Mouse (Mus musculus): ENCODE measurements around the gene Asah2. TPM values are rescaled to one million over a fixed set of nuclear protein-coding genes. Genes with fewer than 3 reads are reported as not detected.

Asah2 gene
- polyA plus RNA-seq, 1 experiment from 2014 or later: 0.79 TPM

- 77% methylated on average over 3 of the region's 3 CpGs for WGBS
These were observed 82.6 kb downstream of the Asah2 start for GRCm38 (mm10) chr19:32025443-32025842.

GRCm38 (mm10) chr19:32019722-32020121, 88.3 kb downstream of the Asah2 start:
- Histone ChIP-seq H3K9me3 (no peaks in the 10 kb centered on the region), H3K27me3 (no peaks in the 10 kb centered on the region), H3K9ac (no peak overlapping the region), H3K4me1 (replicated peaks) (peaks cover 4% of the 10 kb centered on the region), H3K27ac (no peak overlapping the region), H3K4me2 (no peak overlapping the region), H3K4me3 (no peak overlapping the region), H3K36me3 (no peaks in the 10 kb centered on the region)
- WGBS: 34% methylated on average over 8 of the region's 8 CpGs
- no peak for ATAC-seq (ENCODE audit: low FRiP score)

More at GRCm38 (mm10) chr19:32025443-32025842, 82.6 kb downstream of the Asah2 start:
- Histone ChIP-seq H3K4me3 (no peak overlapping the region), H3K4me1 (replicated peaks) (no peaks in the 10 kb centered on the region), H3K4me2 (no peak overlapping the region), H3K27ac (no peak overlapping the region), H3K9ac (no peak overlapping the region), H3K36me3 (no peaks in the 10 kb centered on the region), H3K9me3 (no peaks in the 10 kb centered on the region), H3K27me3 (no peaks in the 10 kb centered on the region)
- peak; percentile 54; the same call in 1 of the 2 replicates for ATAC-seq (ENCODE audit: low FRiP score)

GRCm38 (mm10) chr19:32018585-32018984, 89.4 kb downstream of the Asah2 start:
- H3K27ac ChIP-seq: no peak overlapping the region
- WGBS: 64% methylated on average over 7 of the region's 7 CpGs
- H3K27me3 ChIP-seq: no peaks in the 10 kb centered on the region
- H3K9ac ChIP-seq: no peak overlapping the region
- H3K36me3 ChIP-seq: no peaks in the 10 kb centered on the region
- H3K4me3 ChIP-seq: no peak overlapping the region
- H3K4me1 ChIP-seq (replicated peaks): peaks cover 4% of the 10 kb centered on the region
- no peak for ATAC-seq (ENCODE audit: low FRiP score)
- no peaks in the 10 kb centered on the region for H3K9me3 ChIP-seq
- no peak overlapping the region for H3K4me2 ChIP-seq

- Histone ChIP-seq H3K27ac (no peak overlapping the region), H3K9ac (no peak overlapping the region), H3K27me3 (no peaks in the 10 kb centered on the region), H3K9me3 (no peaks in the 10 kb centered on the region), H3K4me1 (replicated peaks) (peaks cover 4% of the 10 kb centered on the region), H3K4me3 (no peak overlapping the region), H3K36me3 (no peaks in the 10 kb centered on the region), H3K4me2 (no peak overlapping the region)
- 91% methylated on average over 5 of the region's 5 CpGs for WGBS
- no peak for ATAC-seq (ENCODE audit: low FRiP score)
These were observed 90.0 kb downstream of the Asah2 start for GRCm38 (mm10) chr19:32018053-32018452.

- ATAC-seq (ENCODE audit: low FRiP score): no peak
- Histone ChIP-seq H3K4me1 (replicated peaks) (no peaks in the 10 kb centered on the region), H3K4me2 (no peak overlapping the region), H3K4me3 (no peak overlapping the region), H3K36me3 (no peaks in the 10 kb centered on the region), H3K27ac (no peak overlapping the region), H3K27me3 (no peaks in the 10 kb centered on the region), H3K9me3 (no peaks in the 10 kb centered on the region), H3K9ac (no peak overlapping the region)
- WGBS: 60% methylated on average over 5 of the region's 5 CpGs
These were observed 105.4 kb downstream of the Asah2 start for GRCm38 (mm10) chr19:32002623-32003022.

GRCm38 (mm10) chr19:31996916-31997315, 111.1 kb downstream of the Asah2 start:
- H3K36me3 ChIP-seq: no peaks in the 10 kb centered on the region
- WGBS: 94% methylated on average over 3 of the region's 3 CpGs
- H3K27me3 ChIP-seq: no peaks in the 10 kb centered on the region
- no peak for ATAC-seq (ENCODE audit: low FRiP score)
- no peaks in the 10 kb centered on the region for H3K4me1 ChIP-seq (replicated peaks)
- H3K9ac ChIP-seq: no peak overlapping the region
- H3K4me3 ChIP-seq: no peak overlapping the region
- no peak overlapping the region for H3K4me2 ChIP-seq
- no peak overlapping the region for H3K27ac ChIP-seq
- no peaks in the 10 kb centered on the region for H3K9me3 ChIP-seq

- no peak overlapping the region for H3K4me3 ChIP-seq
- no peaks in the 10 kb centered on the region for H3K36me3 ChIP-seq
- no peaks in the 10 kb centered on the region for H3K4me1 ChIP-seq (replicated peaks)
- 91% methylated on average over 6 of the region's 6 CpGs for WGBS
- H3K27me3 ChIP-seq: no peaks in the 10 kb centered on the region
- H3K4me2 ChIP-seq: no peak overlapping the region
- no peaks in the 10 kb centered on the region for H3K9me3 ChIP-seq
- H3K27ac ChIP-seq: no peak overlapping the region
- ATAC-seq (ENCODE audit: low FRiP score): no peak
- no peak overlapping the region for H3K9ac ChIP-seq
These were observed 117.0 kb downstream of the Asah2 start for GRCm38 (mm10) chr19:31991057-31991456.

- Histone ChIP-seq H3K9ac (no peak overlapping the region), H3K4me1 (replicated peaks) (no peaks in the 10 kb centered on the region), H3K27ac (no peak overlapping the region), H3K4me3 (no peak overlapping the region), H3K27me3 (peaks cover 4% of the 10 kb centered on the region; the same call in 1 of the 2 replicates), H3K36me3 (no peaks in the 10 kb centered on the region), H3K4me2 (no peak overlapping the region), H3K9me3 (no peaks in the 10 kb centered on the region)
- 70% methylated on average over 2 of the region's 2 CpGs for WGBS
- ATAC-seq (ENCODE audit: low FRiP score): no peak
These were observed 132.1 kb downstream of the Asah2 start for GRCm38 (mm10) chr19:31975882-31976281.

GRCm38 (mm10) chr19:31971998-31972397, 136.0 kb downstream of the Asah2 start:
- H3K4me2 ChIP-seq: no peak overlapping the region
- peak; percentile 89 for ATAC-seq (ENCODE audit: low FRiP score)

GRCm38 (mm10) chr19:31971405-31971804, 136.6 kb downstream of the Asah2 start:
- ATAC-seq (ENCODE audit: low FRiP score): no peak
- WGBS: 66% methylated on average over 3 of the region's 3 CpGs

More at GRCm38 (mm10) chr19:31971998-31972397, 136.0 kb downstream of the Asah2 start:
- Histone ChIP-seq H3K4me3 (no peak overlapping the region), H3K4me1 (replicated peaks) (no peaks in the 10 kb centered on the region), H3K9ac (no peak overlapping the region), H3K27ac (no peak overlapping the region), H3K9me3 (no peaks in the 10 kb centered on the region), H3K36me3 (no peaks in the 10 kb centered on the region), H3K27me3 (peaks cover 4% of the 10 kb centered on the region; the same call in 1 of the 2 replicates)
- WGBS: 9% methylated on average over 6 of the region's 6 CpGs

GRCm38 (mm10) chr19:31967933-31968532, 140.0 kb downstream of the Asah2 start:
- WGBS: 71% methylated on average over 5 of the region's 5 CpGs
- Histone ChIP-seq H3K27me3 (peaks cover 4% of the 10 kb centered on the region; the same call in 1 of the 2 replicates), H3K27ac (no peak overlapping the region), H3K9me3 (no peaks in the 10 kb centered on the region), H3K4me2 (no peak overlapping the region), H3K4me3 (no peak overlapping the region), H3K36me3 (no peaks in the 10 kb centered on the region), H3K4me1 (replicated peaks) (no peaks in the 10 kb centered on the region), H3K9ac (no peak overlapping the region)
- ATAC-seq (ENCODE audit: low FRiP score): no peak

More at GRCm38 (mm10) chr19:31971405-31971804, 136.6 kb downstream of the Asah2 start:
- Histone ChIP-seq H3K4me2 (no peak overlapping the region), H3K9me3 (no peaks in the 10 kb centered on the region), H3K4me1 (replicated peaks) (no peaks in the 10 kb centered on the region), H3K9ac (no peak overlapping the region), H3K4me3 (no peak overlapping the region), H3K36me3 (no peaks in the 10 kb centered on the region), H3K27ac (no peak overlapping the region), H3K27me3 (peaks cover 4% of the 10 kb centered on the region; the same call in 1 of the 2 replicates)

- ATAC-seq (ENCODE audit: low FRiP score): no peak
- Histone ChIP-seq H3K4me3 (no peak overlapping the region), H3K4me2 (no peak overlapping the region), H3K4me1 (replicated peaks) (no peaks in the 10 kb centered on the region), H3K27ac (no peak overlapping the region), H3K9ac (no peak overlapping the region), H3K9me3 (no peaks in the 10 kb centered on the region), H3K27me3 (no peaks in the 10 kb centered on the region), H3K36me3 (no peaks in the 10 kb centered on the region)
- 63% methylated on average over 3 of the region's 3 CpGs for WGBS
These were observed 144.9 kb downstream of the Asah2 start for GRCm38 (mm10) chr19:31963147-31963546.

- Histone ChIP-seq H3K36me3 (no peaks in the 10 kb centered on the region), H3K4me1 (replicated peaks) (no peaks in the 10 kb centered on the region), H3K9ac (no peak overlapping the region), H3K9me3 (no peaks in the 10 kb centered on the region), H3K27ac (no peak overlapping the region), H3K27me3 (no peaks in the 10 kb centered on the region), H3K4me3 (no peak overlapping the region), H3K4me2 (no peak overlapping the region)
- no peak for ATAC-seq (ENCODE audit: low FRiP score)
- 97% methylated on average over 2 of the region's 2 CpGs for WGBS
These were observed 147.6 kb downstream of the Asah2 start for GRCm38 (mm10) chr19:31960434-31960833.

Data from hindbrain, embryonic 13.5 days (tissue).